Comparison of ENCODE assay signal across 8 mouse cellular contexts in the genomic region with DNA sequence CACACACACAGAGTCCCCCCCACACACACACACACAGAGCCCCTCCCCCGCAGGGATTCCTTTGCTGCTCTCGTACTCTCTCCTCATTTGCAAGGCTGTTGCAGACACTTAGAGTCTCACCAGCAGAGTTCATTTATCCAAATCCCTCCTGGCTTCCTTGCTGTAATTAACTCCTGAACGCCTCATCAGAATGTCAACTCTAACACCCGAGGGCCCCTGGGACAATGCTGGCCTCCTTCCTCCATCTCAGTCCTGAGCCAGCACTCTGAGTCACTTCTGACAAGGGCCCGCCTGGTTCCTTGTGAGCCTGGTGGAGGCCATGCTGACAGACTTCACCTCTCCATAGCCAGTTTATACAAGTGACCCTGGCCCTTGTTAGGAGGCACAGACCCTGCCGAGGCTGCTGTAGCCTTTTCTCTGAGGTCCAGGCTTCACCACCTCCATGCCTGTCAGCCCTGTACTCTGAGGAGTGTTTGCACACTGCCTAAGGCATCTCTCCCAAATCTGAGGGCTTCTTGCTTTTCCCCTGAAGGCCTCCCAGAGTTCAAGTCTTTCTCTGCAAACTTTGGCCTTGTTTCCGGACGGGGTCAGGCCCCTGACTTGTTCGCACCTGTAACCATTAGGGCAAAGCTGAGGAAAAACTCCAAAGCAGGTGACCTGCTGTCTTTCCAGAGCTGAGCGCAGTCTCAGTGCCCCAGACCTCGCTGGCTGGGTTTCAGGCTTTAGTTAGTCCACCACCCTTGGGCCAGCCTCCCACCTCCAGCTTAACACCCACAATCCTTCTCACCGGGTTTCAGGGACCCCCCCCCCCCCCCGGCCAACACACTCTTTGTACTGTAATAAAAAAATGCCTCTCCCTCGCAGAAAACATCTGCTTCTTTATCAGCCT. TPM values are rescaled to one million over a fixed set of nuclear protein-coding genes. Genes with fewer than 3 reads are reported as not detected.
DNase-seq lines count a peak whose midpoint lies in the region; ATAC-seq and TF ChIP-seq lines count a peak whose summit lies in the region.

No protein-coding gene starts in this region.

- H3K4me1 ChIP-seq in intestine, postnatal 0 days (replicated peaks; ENCODE audit: control insufficient read depth, insufficient read depth, low read length), result peaks cover 9% of the 10 kb centered on the region; the same call in 1 of the 2 replicates

- H3K4me2 ChIP-seq in intestine, postnatal 0 days (replicated peaks; ENCODE audit: low read depth), result no peak overlapping the region

- peak; percentile 73 for ATAC-seq in intestine, postnatal 0 days
- ATAC-seq in megakaryocyte progenitor cell, adult 5-6 weeks (replicated peaks; ENCODE audit: poor library complexity), result 0 out of 2 replicates have a peak, but pooled peaks have one; percentile 27

- H3K36me3 ChIP-seq in intestine, postnatal 0 days (ENCODE audit: control insufficient read depth, insufficient read depth), result no peaks in the 10 kb centered on the region

- H3K27me3 ChIP-seq in intestine, postnatal 0 days (replicated peaks; ENCODE audit: control insufficient read depth, insufficient read depth, low read length), result no peaks in the 10 kb centered on the region

- H3K9ac ChIP-seq in intestine, postnatal 0 days (ENCODE audit: low read depth, low read length), result no peak overlapping the region

- no peak for TF ChIP-seq CTCF in intestine, postnatal 0 days (IDR thresholded peaks at IDR 0.05; ENCODE audit: low read depth)

- 0 out of 2 replicates have a peak overlapping the region, but pooled peaks have one; percentile 28 for H3K27ac ChIP-seq in intestine, postnatal 0 days (ENCODE audit: low read depth, low read length)

- peak; percentile 40 to 41 for DNase-seq in urinary bladder, adult 18-20 months (ENCODE audit: low spot score in 2 of 2)
- DNase-seq in urinary bladder, adult 2 months (ENCODE audit: low spot score), result no peak
- DNase-seq in embryo, embryonic 10.5 days (ENCODE audit: low spot score), result peak; percentile 71
- DNase-seq in heart, adult 11 months, result peak; percentile 98
- DNase-seq in urinary bladder, postnatal 25 days (ENCODE audit: low spot score), result peak; percentile 58
- DNase-seq in c-Kit-positive CD71-positive TER-119-positive erythroid progenitor cells, embryonic 14.5 days (ENCODE audit: low spot score), result no peak

- H3K9me3 ChIP-seq in intestine, postnatal 0 days (ENCODE audit: control insufficient read depth), result no peaks in the 10 kb centered on the region

- 26% methylated on average over 14 of the region's 14 CpGs for WGBS in intestine, postnatal 0 days

- H3K4me3 ChIP-seq in intestine, postnatal 0 days (ENCODE audit: low read depth, low read length), result no peak overlapping the region

RNA-seq across cellular contexts. Expression of a gene that starts 45.4 kb away (rescaled TPM):
- polyA plus RNA-seq in urinary bladder, adult 2 months (2012; rRNA removed), result 3.1 and 3.5 TPM in 2 replicates
- polyA plus RNA-seq in intestine, postnatal 0 days (2015; fragmentation: Nextera tagmentation; extraction: Ambion mirVana), result 4.7 and 4.9 TPM in 2 replicates
- total RNA-seq in megakaryocyte progenitor cell, adult 5-6 weeks (2015), result 5.8 and 7.5 TPM in 2 replicates
- total RNA-seq in megakaryocyte progenitor cell, adult 5-6 weeks (2017), result 3.4 and 4.5 TPM in 2 replicates

RNA-seq across cellular contexts. Expression of a gene that starts 45.7 kb away (rescaled TPM):
- 10.5 and 12.9 TPM in 2 replicates for polyA plus RNA-seq in urinary bladder, adult 2 months (2012; rRNA removed)
- polyA plus RNA-seq in intestine, postnatal 0 days (2015; fragmentation: Nextera tagmentation; extraction: Ambion mirVana), result 5.2 and 5.4 TPM in 2 replicates
- total RNA-seq in megakaryocyte progenitor cell, adult 5-6 weeks (2015), result 18.5 and 19.2 TPM in 2 replicates
- total RNA-seq in megakaryocyte progenitor cell, adult 5-6 weeks (2017), result 49.7 and 51.3 TPM in 2 replicates

RNA-seq across cellular contexts. Expression of a gene that starts 55.5 kb away (rescaled TPM):
- polyA plus RNA-seq in urinary bladder, adult 2 months (2012; rRNA removed), result 4.2 and 6.5 TPM in 2 replicates
- 7.5 and 8.1 TPM in 2 replicates for polyA plus RNA-seq in intestine, postnatal 0 days (2015; fragmentation: Nextera tagmentation; extraction: Ambion mirVana)
- total RNA-seq in megakaryocyte progenitor cell, adult 5-6 weeks (2015), result 1.3 and 2.0 TPM in 2 replicates
- total RNA-seq in megakaryocyte progenitor cell, adult 5-6 weeks (2017), result 1.6 and 2.0 TPM in 2 replicates

Comparison
In these comparisons a context has a peak if more than half of its experiments do, and no peak if none do; other contexts are left out.
1. DNase-seq: peak in urinary bladder, adult 18-20 months (2 of 2), embryo, embryonic 10.5 days (single experiment), heart, adult 11 months (single experiment) and urinary bladder, postnatal 25 days (single experiment); none in urinary bladder, adult 2 months (single experiment) and c-Kit-positive CD71-positive TER-119-positive erythroid progenitor cells, embryonic 14.5 days (single experiment).